Mouse (Mus musculus): ENCODE measurements around the gene Sdr9c7.
"Not testable (repeated sequence)": the region's sequence is repeated elsewhere in the genome, so short reads cannot be mapped to it uniquely, and the experiment has no call there.

- not testable (repeated sequence) for TF ChIP-seq GATA1, TAL1 (IDR thresholded peaks at IDR 0.05; ENCODE audit: low read length)
Measured at GRCm38 (mm10) chr10:127893163-127894022, 4.9 kb upstream of the Sdr9c7 start.
